ENCODE assay signal across 16 mouse cellular contexts in the genomic region with DNA sequence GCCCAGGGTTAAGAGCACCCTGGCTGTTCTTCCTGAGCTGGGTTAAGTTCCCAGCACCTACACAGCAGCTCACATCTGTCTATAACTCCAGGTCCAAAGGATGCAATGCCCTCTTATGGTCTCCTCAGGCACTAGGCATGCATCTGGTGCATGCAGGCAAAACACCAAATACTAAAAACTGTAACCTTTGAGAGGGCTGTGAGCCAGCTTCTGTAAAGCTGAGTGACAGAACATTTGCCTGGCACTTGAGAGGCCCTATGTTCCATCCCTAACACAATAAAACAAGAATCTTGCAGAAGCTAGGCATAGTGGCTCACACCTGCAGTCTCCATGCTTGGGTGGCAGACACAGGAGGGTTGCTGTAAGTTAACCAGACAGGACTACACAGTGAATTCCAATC.
"Had no signal": no experiment of that assay in that cellular context is flagged by ENCODE, and none has a peak within 500 bp of the region (broad histone marks: within the 10 kb centered on the region; RNA-seq: fewer than 3 reads in every experiment).

No protein-coding gene starts in this region.

- H3K27ac ChIP-seq: midbrain, embryonic 10.5 days; midbrain, embryonic 12.5 days; neural tube, embryonic 12.5 days; stomach, embryonic 15.5 days; stomach, postnatal 0 days had no signal

- H3K9me3 ChIP-seq: midbrain, embryonic 10.5 days; midbrain, embryonic 12.5 days; neural tube, embryonic 12.5 days; stomach, embryonic 15.5 days had no signal

- H3K4me2 ChIP-seq: lung, embryonic 14.5 days; midbrain, embryonic 12.5 days; neural tube, embryonic 12.5 days; stomach, embryonic 15.5 days had no signal

- DNase-seq: lung, adult 18-20 months; lung, embryonic 14.5 days; lung, postnatal 10 days; lung, postnatal 4 days; midbrain, embryonic 14.5 days; right cerebral cortex, postnatal 14 days; thymus, adult 2 months; thymus, postnatal 25 days; thymus, postnatal 4 days had no signal

- H3K4me3 ChIP-seq: midbrain, embryonic 10.5 days; midbrain, embryonic 12.5 days; myocyte; neural tube, embryonic 12.5 days; stomach, embryonic 15.5 days had no signal

- H3K27me3 ChIP-seq: midbrain, embryonic 12.5 days; neural tube, embryonic 12.5 days; stomach, embryonic 15.5 days had no signal

- ATAC-seq: midbrain, embryonic 16.5 days had no signal

- H3K36me3 ChIP-seq: midbrain, embryonic 10.5 days; midbrain, embryonic 12.5 days; neural tube, embryonic 12.5 days; stomach, embryonic 15.5 days had no signal

- H3K9ac ChIP-seq: lung, embryonic 14.5 days; midbrain, embryonic 12.5 days; neural tube, embryonic 12.5 days; stomach, embryonic 15.5 days had no signal
